Mouse (Mus musculus): Measurements from ENCODE around the gene Ttll7.

Gene Ttll7

GRCm38 (mm10) chr3:147000963-147001362, 148.8 kb downstream of the Ttll7 start:
- no peak for DNase-seq

DNA sequence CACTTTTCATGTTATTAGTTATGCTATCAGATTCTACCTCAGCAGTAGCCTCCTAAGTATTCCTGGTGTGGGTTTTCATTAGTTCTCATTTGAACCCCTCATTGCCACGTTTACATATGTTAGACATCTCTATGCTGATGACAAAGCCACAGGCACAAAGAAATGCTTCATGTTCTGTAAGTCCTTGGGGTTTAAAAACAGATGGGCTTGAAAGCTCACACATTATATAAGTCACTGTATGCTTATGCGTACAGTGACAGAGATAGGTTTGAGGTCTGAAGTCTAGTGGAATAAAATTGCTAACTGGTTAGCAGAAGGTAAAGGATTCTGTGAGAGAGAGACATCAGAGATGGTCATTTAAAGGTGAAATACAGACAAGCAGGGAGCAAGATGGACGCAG, 149.4 kb downstream of the Ttll7 start:
- DNase-seq: no peak

GRCm38 (mm10) chr3:147016506-147016905, 164.3 kb downstream of the Ttll7 start:
- no peak for DNase-seq

- DNase-seq: no peak
These were observed 167.3 kb downstream of the Ttll7 start for GRCm38 (mm10) chr3:147019506-147019905.

- DNase-seq: no peak
These were observed 174.1 kb downstream of the Ttll7 start for GRCm38 (mm10) chr3:147026248-147026647.

- DNase-seq: no peak
These were observed 176.2 kb downstream of the Ttll7 start for GRCm38 (mm10) chr3:147028382-147028781.

GRCm38 (mm10) chr3:147029718-147030117, 177.6 kb downstream of the Ttll7 start:
- DNase-seq: no peak

DNA sequence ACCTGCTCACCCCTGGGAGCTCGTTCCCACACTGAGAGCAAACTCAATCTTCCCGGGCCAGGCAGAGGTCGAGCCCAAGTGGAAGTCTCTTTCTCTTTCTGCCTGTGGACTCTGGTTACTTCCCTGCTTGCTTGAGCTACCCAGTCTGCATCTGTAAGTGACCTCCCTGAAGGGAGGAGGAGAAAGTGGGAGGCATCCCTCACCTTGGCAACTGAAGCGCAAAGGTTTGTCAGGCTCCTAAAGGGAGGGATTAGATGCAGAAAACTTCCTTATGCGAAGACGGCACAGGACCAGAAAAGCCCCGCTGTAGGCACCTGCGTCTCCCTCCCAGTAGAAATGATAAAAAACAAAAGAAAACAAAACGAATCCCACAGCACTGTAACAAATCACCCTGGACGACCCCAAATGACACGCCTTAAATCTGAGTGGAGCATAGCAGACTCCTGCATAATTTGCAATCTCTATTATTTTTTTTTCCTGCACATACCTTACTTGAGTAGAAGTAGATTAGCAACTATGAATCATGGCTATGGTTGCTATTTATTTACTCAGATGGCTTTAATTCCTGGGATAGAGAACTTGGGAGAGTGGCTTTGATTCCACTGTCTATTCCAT, 178.2 kb downstream of the Ttll7 start:
- no peak for DNase-seq
